Comparison of ENCODE assay signal across 13 mouse cellular contexts in genomic region chr7:101415512-101416100, GRCm38 (mm10). TPM values are rescaled to one million over a fixed set of nuclear protein-coding genes. Genes with fewer than 3 reads are reported as not detected.
DNase-seq lines count a peak whose midpoint lies in the region; ATAC-seq and TF ChIP-seq lines count a peak whose summit lies in the region.
"Had no signal": no experiment of that assay in that cellular context is flagged by ENCODE, and none has a peak within 500 bp of the region (broad histone marks: within the 10 kb centered on the region; RNA-seq: fewer than 3 reads in every experiment).

No protein-coding gene starts in this region.

- 26% methylated on average over 7 of the region's 8 CpGs for WGBS in kidney, postnatal 0 days
- whole genome bisulfite sequencing in forebrain, embryonic 15.5 days = 29% methylated on average over 8 of the region's 8 CpGs

- H3K9me3 ChIP-seq in kidney, postnatal 0 days (replicated peaks; ENCODE audit: low read length) = no peaks in the 10 kb centered on the region
- no peaks in the 10 kb centered on the region for H3K9me3 ChIP-seq in G1E (replicated peaks)
- H3K9me3 ChIP-seq in forebrain, embryonic 15.5 days = no peaks in the 10 kb centered on the region
- H3K9me3 ChIP-seq: embryonic facial prominence, embryonic 12.5 days had no signal

- H3K4me1 ChIP-seq in kidney, postnatal 0 days (replicated peaks; ENCODE audit: insufficient read depth, low read length) = peaks cover 6% of the 10 kb centered on the region; the same call in 1 of the 2 replicates
- peaks cover 41% of the 10 kb centered on the region for H3K4me1 ChIP-seq in G1E (ENCODE audit: insufficient read depth, low read depth, low read length)
- peaks cover 34% of the 10 kb centered on the region for H3K4me1 ChIP-seq in forebrain, embryonic 15.5 days

- no peak overlapping the region for H3K27ac ChIP-seq in kidney, postnatal 0 days
- peak overlapping the region; percentile 68 for H3K27ac ChIP-seq in forebrain, embryonic 15.5 days (replicated peaks)
- H3K27ac ChIP-seq: embryonic facial prominence, embryonic 12.5 days; liver, embryonic 14.5 days had no signal

- H3K27me3 ChIP-seq in kidney, postnatal 0 days (ENCODE audit: insufficient read depth, low read length) = no peaks in the 10 kb centered on the region
- peaks cover 23% of the 10 kb centered on the region for H3K27me3 ChIP-seq in G1E (ENCODE audit: insufficient read depth, low read length)
- peaks cover 6% of the 10 kb centered on the region; the same call in 1 of the 2 replicates for H3K27me3 ChIP-seq in forebrain, embryonic 15.5 days

- intact Hi-C loops in left cerebral cortex, postnatal 4 days (cut with DNase I) = loop anchor here (10.0 kb wide), 1 partner anchor 209 kb away; no protein-coding TSS in a partner anchor

- no peak overlapping the region for H3K4me2 ChIP-seq in kidney, postnatal 0 days (ENCODE audit: low read length)
- H3K4me2 ChIP-seq in forebrain, embryonic 15.5 days (replicated peaks) = no peak overlapping the region
- H3K4me2 ChIP-seq: embryonic facial prominence, embryonic 12.5 days had no signal

- no peak for TF ChIP-seq CTCF in kidney, postnatal 0 days (IDR thresholded peaks at IDR 0.05; ENCODE audit: low read depth)
- TF ChIP-seq CTCF in G1E (IDR thresholded peaks at IDR 0.05; ENCODE audit: low read depth, low read length) = no peak

- no peak overlapping the region for H3K4me3 ChIP-seq in kidney, postnatal 0 days (replicated peaks; ENCODE audit: low read depth, low read length)
- peak overlapping the region; percentile 33; the same call in 1 of the 2 replicates for H3K4me3 ChIP-seq in G1E (ENCODE audit: low read depth, low read length)
- H3K4me3 ChIP-seq in forebrain, embryonic 15.5 days = no peak overlapping the region
- H3K4me3 ChIP-seq: embryonic facial prominence, embryonic 12.5 days had no signal

- H3K9ac ChIP-seq in kidney, postnatal 0 days (ENCODE audit: low read depth, low read length) = no peak overlapping the region
- no peak overlapping the region for H3K9ac ChIP-seq in forebrain, embryonic 15.5 days (replicated peaks)
- H3K9ac ChIP-seq: embryonic facial prominence, embryonic 12.5 days; liver, embryonic 14.5 days had no signal

- no peak for DNase-seq in kidney, postnatal 0 days (ENCODE audit: low spot score)
- no peak for DNase-seq in kidney, adult 18-20 months
- no peak for DNase-seq in G1E (ENCODE audit: low spot score)
- DNase-seq in gastrocnemius, adult 18-20 months (ENCODE audit: low spot score) = no peak
- no peak for DNase-seq in left cerebral cortex, postnatal 4 days
- DNase-seq in embryo, embryonic 11 days = no peak
- DNase-seq: kidney, postnatal 36 days had no signal

- 0 out of 2 replicates have a peak, but pooled peaks cover 10% of the 10 kb centered on the region for H3K36me3 ChIP-seq in kidney, postnatal 0 days (ENCODE audit: insufficient read depth, low read length)
- H3K36me3 ChIP-seq in G1E (replicated peaks) = peaks cover 32% of the 10 kb centered on the region
- H3K36me3 ChIP-seq in forebrain, embryonic 15.5 days = no peaks in the 10 kb centered on the region
- H3K36me3 ChIP-seq: embryonic facial prominence, embryonic 12.5 days had no signal

- ATAC-seq in kidney, postnatal 0 days (replicated peaks; ENCODE audit: low FRiP score, low read depth) = 0 out of 2 replicates have a peak, but pooled peaks have one; percentile 6
- no peak for ATAC-seq in G1E (ENCODE audit: extremely low read depth, insufficient number of reproducible peaks, low FRiP score, poor library complexity, severe bottlenecking)
- ATAC-seq in forebrain, embryonic 15.5 days (replicated peaks) = peak; percentile 52
- 0 out of 2 replicates have a peak, but pooled peaks have one; percentile 8 for ATAC-seq in megakaryocyte-erythroid progenitor cell, adult 5-6 weeks (replicated peaks; ENCODE audit: low FRiP score, low TSS enrichment, poor library complexity, severe bottlenecking)
- ATAC-seq: CD4-positive, CD25-positive, alpha-beta regulatory T cell, adult 4 months had no signal

RNA-seq across cellular contexts. Expression of gene Gm45837, which starts 4.9 kb away (rescaled TPM):
- 4.5 and 5.3 TPM in 2 replicates for polyA plus RNA-seq in kidney, postnatal 0 days (2015; fragmentation: Nextera tagmentation; extraction: Ambion mirVana)
- total RNA-seq in G1E (2014; fragmentation: Nextera tagmentation) = not detected in 2 replicates
- total RNA-seq in G1E (2017) = not detected in 2 replicates
- 0.02 and 0.03 TPM in 2 replicates for polyA plus RNA-seq in G1E (2012)
- polyA plus RNA-seq in forebrain, embryonic 15.5 days (2015; fragmentation: Nextera tagmentation; extraction: Ambion mirVana) = 0.87 TPM in 1 of 2 replicates, not detected in the other
- not detected in 2 replicates for total RNA-seq in megakaryocyte-erythroid progenitor cell, adult 5-6 weeks (2014; fragmentation: Nextera tagmentation)
- total RNA-seq in megakaryocyte-erythroid progenitor cell, adult 5-6 weeks (2017) = not detected in 2 replicates
- total RNA-seq in gastrocnemius, adult 18-20 months (2021) = not detected
- total RNA-seq in left cerebral cortex, postnatal 4 days (2021) = 1 to 10 TPM in 1 of 2 experiments, not detected in 1; 6.6 TPM
- polyA plus RNA-seq: embryonic facial prominence, embryonic 12.5 days; gonadal fat pad, adult 2 months; liver, embryonic 14.5 days had no signal

RNA-seq across cellular contexts. Expression of gene Pde2a, which starts 5.9 kb away (rescaled TPM):
- 21.0 and 22.1 TPM in 2 replicates for polyA plus RNA-seq in kidney, postnatal 0 days (2015; fragmentation: Nextera tagmentation; extraction: Ambion mirVana)
- total RNA-seq in G1E (2014; fragmentation: Nextera tagmentation) (not detected in 2 replicates), G1E (2017) (0.12 and 0.55 TPM in 2 replicates)
- not detected in 2 replicates for polyA plus RNA-seq in G1E (2012)
- 42.5 and 46.4 TPM in 2 replicates for polyA plus RNA-seq in forebrain, embryonic 15.5 days (2015; fragmentation: Nextera tagmentation; extraction: Ambion mirVana)
- total RNA-seq in megakaryocyte-erythroid progenitor cell, adult 5-6 weeks (2014; fragmentation: Nextera tagmentation) = 4.7 and 19.4 TPM in 2 replicates
- 4.5 and 6.0 TPM in 2 replicates for total RNA-seq in megakaryocyte-erythroid progenitor cell, adult 5-6 weeks (2017)
- 10 to 100 TPM; 21.0 to 23.0 TPM for total RNA-seq in gastrocnemius, adult 18-20 months (2021)
- 100 to 1,000 TPM; 173 to 179 TPM for total RNA-seq in left cerebral cortex, postnatal 4 days (2021)

Comparison
In these comparisons a context has a peak if more than half of its experiments do, and no peak if none do; other contexts are left out.
1. RNA of gene Pde2a, which starts 5.9 kb away (total RNA-seq): 173 to 179 TPM in left cerebral cortex, postnatal 4 days; 21.0 to 23.0 TPM in gastrocnemius, adult 18-20 months, 4.5 to 19.4 TPM in megakaryocyte-erythroid progenitor cell, adult 5-6 weeks and 0.12 to 0.55 TPM in G1E; every median in the first group is over 4 times any median in the second.